Mouse (Mus musculus) midbrain, postnatal 0 days (tissue): ENCODE results near the gene Gmcl1. TPM values are rescaled to one million over a fixed set of nuclear protein-coding genes. Genes with fewer than 3 reads are reported as not detected.

ENCODE experiments used
- ATAC-seq: fragments of 200-750 bp; cut with Nextera tagmentation; 2 replicates; pipeline ENCODE4 v1.8.0; 2017; ENCODE audit warnings: moderate number of reproducible peaks, mild to moderate bottlenecking, moderate TSS enrichment, moderate library complexity; ENCODE audit not compliant: low FRiP score
- DNase-seq: peaks from one replicate; pipeline ENCODE4 v3.0.0-alpha.2; 2015; ENCODE audit warnings: low spot score
- H3K27ac ChIP-seq: fragments of 300-500 bp; sonication (generic); 2 replicates; pipeline ENCODE4 v1.5.1; 2014; ENCODE audit warnings: low read depth, mild to moderate bottlenecking, low read length, mixed read lengths
- H3K27me3 ChIP-seq: fragments of 300-500 bp; sonication (generic); 2 replicates; pipeline ENCODE4 v1.6.1; 2014; ENCODE audit warnings: low read length, control low read depth, mixed read lengths; ENCODE audit not compliant: insufficient read depth
- H3K36me3 ChIP-seq: fragments of 300-500 bp; sonication (generic); 2 replicates; pipeline ENCODE4 v1.6.1; 2014; ENCODE audit warnings: low read length, control low read depth, mixed read lengths; ENCODE audit not compliant: insufficient read depth
- H3K4me1 ChIP-seq: fragments of 300-500 bp; sonication (generic); 2 replicates; pipeline ENCODE4 v1.6.1; 2014; ENCODE audit warnings: mild to moderate bottlenecking, control low read depth, antibody characterized with exemption, low read length, mixed read lengths; ENCODE audit not compliant: insufficient read depth
- H3K4me2 ChIP-seq: fragments of 300-500 bp; sonication (generic); 2 replicates; pipeline ENCODE4 v1.6.1; 2014; ENCODE audit warnings: low read depth, mild to moderate bottlenecking, low read length, mixed read lengths; ENCODE audit not compliant: poor library complexity, severe bottlenecking
- H3K4me3 ChIP-seq: fragments of 300-500 bp; sonication (generic); 2 replicates; pipeline ENCODE4 v1.5.1; 2014; ENCODE audit warnings: low read depth, mild to moderate bottlenecking, low read length, moderate library complexity
- H3K9ac ChIP-seq: fragments of 300-500 bp; sonication (generic); replicated peaks from 2 replicates; pipeline ENCODE4 v1.6.1; 2014; ENCODE audit warnings: mild to moderate bottlenecking, low read length, moderate library complexity, mixed read lengths; ENCODE audit not compliant: poor library complexity, severe bottlenecking
- H3K9me3 ChIP-seq: fragments of 300-500 bp; sonication (generic); 2 replicates; pipeline ENCODE4 v1.6.1; 2016; ENCODE audit warnings: low read length, control low read depth
- CTCF ChIP-seq: IDR thresholded peaks from 2 replicates; pipeline ENCODE4 v1.5.1; 2016; ENCODE audit warnings: antibody characterized with exemption, mild to moderate bottlenecking
- WGBS: fragments of 180-500 bp; shearing (Covaris S2); extraction: QIAGEN DNeasy Blood & Tissue Kit; methylation state at CpG from one replicate; pipeline ENCODE4 v1.1.7; 2014; 5-methylcytosine and 5-hydroxymethylcytosine counted together
- polyA plus RNA-seq: library from polyadenylated mRNA; unstranded; fragments of >200 nt; fragmentation: Nextera tagmentation; extraction: Ambion mirVana; gene quantifications from 2 replicates; pipeline ENCODE4 v1.2.1, GENCODE M21; 2015
- total RNA-seq: library from RNA; depleted of rRNA; stranded (reverse); fragments of >200 nt; gene quantifications from 2 replicates; pipeline ENCODE4 v1.2.3, GENCODE M21; 2014

Gene Gmcl1
- total and polyA plus RNA-seq, 2 experiments from 2014 or later: 18.0 to 22.4 TPM

GRCm38 (mm10) chr6:86670873-86671272 lies 62.3 kb downstream of the Gmcl1 start:
- Histone ChIP-seq H3K4me3 (no peak overlapping the region), H3K4me2 (no peak overlapping the region), H3K27me3 (no peaks in the 10 kb centered on the region), H3K36me3 (peaks cover 22% of the 10 kb centered on the region), H3K9ac (no peak overlapping the region), H3K4me1 (peaks cover 9% of the 10 kb centered on the region; the same call in 1 of the 2 replicates), H3K9me3 (no peaks in the 10 kb centered on the region), H3K27ac (no peak overlapping the region; the same call in 1 of the 2 replicates)
- peak; percentile 99 for TF ChIP-seq CTCF
- 10% methylated on average over 2 of the region's 2 CpGs for WGBS
- DNase-seq (peak; percentile 87), ATAC-seq (no peak)

DNA sequence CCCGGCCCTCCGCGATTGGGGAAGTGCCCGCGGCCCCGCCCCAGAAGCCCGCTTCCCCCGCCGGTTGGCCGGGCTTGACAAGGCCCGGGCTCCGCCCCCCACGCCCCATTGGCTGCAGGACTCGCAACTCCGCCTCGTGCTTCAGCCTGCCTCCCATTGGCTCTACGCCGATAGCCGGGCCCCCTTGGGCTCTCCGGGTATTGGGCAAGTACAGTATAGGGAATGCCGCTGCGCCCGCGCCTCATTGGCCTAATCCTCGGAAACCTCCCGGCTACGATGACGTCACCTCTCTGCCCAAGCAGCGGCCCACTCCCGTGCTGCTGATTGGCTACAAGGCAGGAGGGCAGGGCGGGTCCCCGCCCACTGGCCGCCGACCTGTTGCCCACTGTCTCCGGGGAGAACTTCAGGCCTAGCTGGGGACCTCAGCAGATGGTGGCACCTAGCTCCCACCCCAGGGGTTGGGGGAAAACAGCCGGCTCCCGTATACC lies 63.9 kb downstream of the Gmcl1 start:
- peak overlapping the region; percentile 81 for H3K4me2 ChIP-seq
- H3K4me1 ChIP-seq: peaks cover 9% of the 10 kb centered on the region; the same call in 1 of the 2 replicates
- no peak for TF ChIP-seq CTCF
- peaks cover 19% of the 10 kb centered on the region for H3K36me3 ChIP-seq
- peak overlapping the region; percentile 70 for H3K27ac ChIP-seq
- ATAC-seq: peak; percentile 100
- H3K9me3 ChIP-seq: no peaks in the 10 kb centered on the region
- peak overlapping the region; percentile 63 for H3K9ac ChIP-seq
- H3K27me3 ChIP-seq: no peaks in the 10 kb centered on the region
- WGBS: under 1% methylated on average over 31 of the region's 37 CpGs
- DNase-seq: peak; percentile 100
- peak overlapping the region; percentile 86 for H3K4me3 ChIP-seq

- no peaks in the 10 kb centered on the region for H3K27me3 ChIP-seq
- DNase-seq (no peak), ATAC-seq (0 out of 2 replicates have a peak, but pooled peaks have one; percentile 1)
- H3K9me3 ChIP-seq: no peaks in the 10 kb centered on the region
- WGBS: under 1% methylated on average over 67 of the region's 76 CpGs
- H3K4me1 ChIP-seq: peaks cover 9% of the 10 kb centered on the region; the same call in 1 of the 2 replicates
- peak within 1 kb of the TSS; percentile 75 for H3K9ac ChIP-seq
- no peak for TF ChIP-seq CTCF
- H3K4me2 ChIP-seq: peak within 1 kb of the TSS; percentile 81
- H3K4me3 ChIP-seq: peak within 1 kb of the TSS; percentile 86
- H3K36me3 ChIP-seq: peaks cover 22% of the 10 kb centered on the region
- H3K27ac ChIP-seq: peak within 1 kb of the TSS; percentile 70
Measured at GRCm38 (mm10) chr6:86668580-86669239, 64.5 kb downstream of the Gmcl1 start, which contains the start of gene Mxd1. TSS of gene Mxd1 (minus strand) at chr6:86669161.

DNA sequence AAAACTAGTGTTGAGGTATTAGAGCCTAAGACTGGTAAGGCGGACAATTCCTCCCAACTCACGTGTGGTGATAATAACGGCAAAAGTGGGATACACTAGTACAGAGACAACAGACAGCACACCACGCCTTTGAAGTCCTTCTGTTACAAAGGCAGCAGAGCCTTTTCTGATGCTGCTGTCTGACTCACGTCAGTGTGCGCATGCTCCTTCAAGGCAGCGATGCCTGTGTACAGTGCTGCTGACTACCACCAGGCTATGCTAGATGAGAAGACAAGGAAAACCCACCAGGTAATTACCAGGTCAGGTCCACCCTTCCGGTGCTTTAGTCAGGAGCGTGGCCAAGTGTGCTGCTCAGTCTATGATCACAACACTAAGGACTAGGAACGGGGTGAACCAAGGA lies 66.1 kb downstream of the Gmcl1 start:
- no peak overlapping the region for H3K9ac ChIP-seq
- no peak overlapping the region for H3K4me3 ChIP-seq
- WGBS: 89% methylated on average over 10 of the region's 10 CpGs
- TF ChIP-seq CTCF: no peak
- H3K36me3 ChIP-seq: peaks cover 18% of the 10 kb centered on the region
- H3K27me3 ChIP-seq: no peaks in the 10 kb centered on the region
- H3K4me1 ChIP-seq: peaks cover 9% of the 10 kb centered on the region; the same call in 1 of the 2 replicates
- DNase-seq: no peak
- no peak overlapping the region for H3K27ac ChIP-seq
- peak overlapping the region; percentile 61; the same call in 1 of the 2 replicates for H3K4me2 ChIP-seq
- no peaks in the 10 kb centered on the region for H3K9me3 ChIP-seq
- ATAC-seq: no peak

GRCm38 (mm10) chr6:86665560-86666307 lies 67.4 kb downstream of the Gmcl1 start:
- ATAC-seq: no peak
- Histone ChIP-seq H3K36me3 (peaks cover 27% of the 10 kb centered on the region), H3K9ac (no peak overlapping the region), H3K4me3 (no peak overlapping the region), H3K4me1 (peaks cover 9% of the 10 kb centered on the region; the same call in 1 of the 2 replicates), H3K27me3 (no peaks in the 10 kb centered on the region), H3K27ac (no peak overlapping the region), H3K4me2 (no peak overlapping the region), H3K9me3 (no peaks in the 10 kb centered on the region)
- no peak for TF ChIP-seq CTCF
- no peak for DNase-seq
- WGBS: 84% methylated on average over 17 of the region's 17 CpGs
